Mouse (Mus musculus): ENCODE results near the gene Cmklr1.

DNA sequence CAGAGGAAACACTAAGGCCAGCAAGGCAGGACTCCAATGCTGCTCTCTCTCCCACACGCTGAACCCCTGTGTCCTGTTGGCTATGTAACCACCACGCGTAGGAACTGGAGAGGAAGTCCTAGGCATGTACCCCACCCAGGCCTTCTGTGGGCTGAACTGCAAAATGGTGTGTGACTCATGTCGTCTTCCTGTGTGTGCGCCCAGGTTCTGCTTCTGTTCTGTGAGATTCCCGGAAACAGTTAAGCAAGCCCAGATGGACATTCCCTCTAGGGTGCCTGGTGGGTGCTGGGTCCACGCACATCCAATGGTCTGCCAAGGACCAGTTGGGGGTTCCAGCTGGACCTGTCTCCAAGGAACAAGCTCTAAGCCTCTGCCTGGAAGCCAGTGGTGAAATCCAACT is 22.2 kb upstream of the Cmklr1 start:
- TF ChIP-seq CTCF (IDR thresholded peaks at IDR 0.05) (no peak), EP300 (IDR thresholded peaks at IDR 0.05) (peak; percentile 82)
